Mouse (Mus musculus): ENCODE measurements at regions not wholly inside any gene's neighbourhood (a gene's known extent, or its start where the extent isn't known, plus 50 kb on each side); places are given as distances from the start of the nearest gene placed in this dataset.

- Histone ChIP-seq H3K9me3 (ENCODE audit: low read length) (no peaks in the 10 kb centered on the region), H3K4me3 (ENCODE audit: low read length) (no peak overlapping the region), H3K27me3 (ENCODE audit: insufficient read depth, low read length) (no peaks in the 10 kb centered on the region), H3K4me1 (ENCODE audit: insufficient read depth, low read length) (no peaks in the 10 kb centered on the region), H3K27ac (no peak overlapping the region), H3K9ac (replicated peaks; ENCODE audit: low read length) (no peak overlapping the region), H3K4me2 (ENCODE audit: low read depth, low read length) (no peak overlapping the region), H3K36me3 (ENCODE audit: insufficient read depth, low read length) (no peaks in the 10 kb centered on the region)
- peak; percentile 37 for DNase-seq (ENCODE audit: low spot score)
- TF ChIP-seq CTCF (IDR thresholded peaks at IDR 0.05; ENCODE audit: low read depth), result peak; percentile 53
- no peak for ATAC-seq
- WGBS, result 78% methylated on average over 4 of the region's 4 CpGs
Observed at GRCm38 (mm10) chr2:160000449-160000848, 333.5 kb downstream of the Gm826 start.

- Histone ChIP-seq H3K9ac (replicated peaks; ENCODE audit: low read length) (no peak overlapping the region), H3K27ac (no peak overlapping the region), H3K4me1 (ENCODE audit: insufficient read depth, low read length) (no peaks in the 10 kb centered on the region), H3K27me3 (ENCODE audit: insufficient read depth, low read length) (no peaks in the 10 kb centered on the region), H3K9me3 (ENCODE audit: low read length) (no peaks in the 10 kb centered on the region), H3K36me3 (ENCODE audit: insufficient read depth, low read length) (no peaks in the 10 kb centered on the region), H3K4me2 (ENCODE audit: low read depth, low read length) (no peak overlapping the region), H3K4me3 (ENCODE audit: low read length) (no peak overlapping the region)
- no peak for ATAC-seq
- no peak for DNase-seq (ENCODE audit: low spot score)
- 86% methylated on average over 9 of the region's 9 CpGs for WGBS
- no peak for TF ChIP-seq CTCF (IDR thresholded peaks at IDR 0.05; ENCODE audit: low read depth)
Observed at GRCm38 (mm10) chr2:159997395-159997794, 336.6 kb downstream of the Gm826 start.

- H3K27ac ChIP-seq, result no peak overlapping the region
- no peak overlapping the region for H3K4me3 ChIP-seq (ENCODE audit: low read length)
- H3K9me3 ChIP-seq (ENCODE audit: low read length), result no peaks in the 10 kb centered on the region
- H3K4me2 ChIP-seq (ENCODE audit: low read depth, low read length), result no peak overlapping the region
- no peak for TF ChIP-seq CTCF (IDR thresholded peaks at IDR 0.05; ENCODE audit: low read depth)
- 67% methylated on average over 3 of the region's 3 CpGs for WGBS
- no peak overlapping the region for H3K9ac ChIP-seq (replicated peaks; ENCODE audit: low read length)
- ATAC-seq, result no peak
- DNase-seq (ENCODE audit: low spot score), result no peak
- no peaks in the 10 kb centered on the region for H3K4me1 ChIP-seq (ENCODE audit: insufficient read depth, low read length)
- H3K36me3 ChIP-seq (ENCODE audit: insufficient read depth, low read length), result no peaks in the 10 kb centered on the region
- H3K27me3 ChIP-seq (ENCODE audit: insufficient read depth, low read length), result no peaks in the 10 kb centered on the region
Observed at GRCm38 (mm10) chr2:159994490-159994889, 339.5 kb downstream of the Gm826 start.

GRCm38 (mm10) chr2:159986719-159987118 lies 347.2 kb downstream of the Gm826 start:
- Histone ChIP-seq H3K36me3 (ENCODE audit: insufficient read depth, low read length) (no peaks in the 10 kb centered on the region), H3K4me2 (ENCODE audit: low read depth, low read length) (no peak overlapping the region), H3K27ac (no peak overlapping the region), H3K9ac (replicated peaks; ENCODE audit: low read length) (no peak overlapping the region), H3K4me1 (ENCODE audit: insufficient read depth, low read length) (no peaks in the 10 kb centered on the region), H3K9me3 (ENCODE audit: low read length) (no peaks in the 10 kb centered on the region), H3K4me3 (ENCODE audit: low read length) (no peak overlapping the region), H3K27me3 (ENCODE audit: insufficient read depth, low read length) (no peaks in the 10 kb centered on the region)
- no peak for ATAC-seq
- 81% methylated on average over 7 of the region's 7 CpGs for WGBS
- no peak for DNase-seq (ENCODE audit: low spot score)
- no peak for TF ChIP-seq CTCF (IDR thresholded peaks at IDR 0.05; ENCODE audit: low read depth)

GRCm38 (mm10) chr2:159981694-159982093 lies 352.3 kb downstream of the Gm826 start:
- H3K4me1 ChIP-seq (ENCODE audit: insufficient read depth, low read length), result no peaks in the 10 kb centered on the region
- DNase-seq (ENCODE audit: low spot score) (no peak), ATAC-seq (no peak)
- no peak overlapping the region for H3K4me2 ChIP-seq (ENCODE audit: low read depth, low read length)
- H3K27me3 ChIP-seq (ENCODE audit: insufficient read depth, low read length), result no peaks in the 10 kb centered on the region
- no peaks in the 10 kb centered on the region for H3K9me3 ChIP-seq (ENCODE audit: low read length)
- no peak overlapping the region for H3K4me3 ChIP-seq (ENCODE audit: low read length)
- H3K36me3 ChIP-seq (ENCODE audit: insufficient read depth, low read length), result no peaks in the 10 kb centered on the region
- H3K27ac ChIP-seq, result no peak overlapping the region
- TF ChIP-seq CTCF (IDR thresholded peaks at IDR 0.05; ENCODE audit: low read depth), result no peak
- H3K9ac ChIP-seq (replicated peaks; ENCODE audit: low read length), result no peak overlapping the region
- WGBS, result 82% methylated on average over 3 of the region's 3 CpGs

GRCm38 (mm10) chr2:159950369-159950768 lies 383.6 kb downstream of the Gm826 start:
- H3K9ac ChIP-seq (replicated peaks; ENCODE audit: low read length), result no peak overlapping the region
- no peak overlapping the region for H3K27ac ChIP-seq
- H3K4me3 ChIP-seq (ENCODE audit: low read length), result no peak overlapping the region
- no peak for TF ChIP-seq CTCF (IDR thresholded peaks at IDR 0.05; ENCODE audit: low read depth)
- no peaks in the 10 kb centered on the region for H3K9me3 ChIP-seq (ENCODE audit: low read length)
- H3K36me3 ChIP-seq (ENCODE audit: insufficient read depth, low read length), result no peaks in the 10 kb centered on the region
- ATAC-seq, result no peak
- no peak for DNase-seq (ENCODE audit: low spot score)
- no peaks in the 10 kb centered on the region for H3K27me3 ChIP-seq (ENCODE audit: insufficient read depth, low read length)
- WGBS, result 76% methylated on average over 1 of the region's 1 CpGs
- H3K4me2 ChIP-seq (ENCODE audit: low read depth, low read length), result no peak overlapping the region
- no peaks in the 10 kb centered on the region for H3K4me1 ChIP-seq (ENCODE audit: insufficient read depth, low read length)

GRCm38 (mm10) chr2:159949046-159949445 lies 384.9 kb downstream of the Gm826 start:
- DNase-seq (ENCODE audit: low spot score) (no peak), ATAC-seq (no peak)
- no peak for TF ChIP-seq CTCF (IDR thresholded peaks at IDR 0.05; ENCODE audit: low read depth)
- H3K9me3 ChIP-seq (ENCODE audit: low read length), result no peaks in the 10 kb centered on the region
- H3K4me1 ChIP-seq (ENCODE audit: insufficient read depth, low read length), result no peaks in the 10 kb centered on the region
- no peaks in the 10 kb centered on the region for H3K27me3 ChIP-seq (ENCODE audit: insufficient read depth, low read length)
- H3K4me2 ChIP-seq (ENCODE audit: low read depth, low read length), result no peak overlapping the region
- no peak overlapping the region for H3K9ac ChIP-seq (replicated peaks; ENCODE audit: low read length)
- no peak overlapping the region for H3K4me3 ChIP-seq (ENCODE audit: low read length)
- 84% methylated on average over 4 of the region's 4 CpGs for WGBS
- no peak overlapping the region for H3K27ac ChIP-seq
- no peaks in the 10 kb centered on the region for H3K36me3 ChIP-seq (ENCODE audit: insufficient read depth, low read length)
